Mouse (Mus musculus) forebrain, postnatal 0 days (tissue): ENCODE results near the gene Sag. TPM values are rescaled to one million over a fixed set of nuclear protein-coding genes. Genes with fewer than 3 reads are reported as not detected.
A peak's percentile ranks its signal among the peaks of the same experiment; 100 is the strongest.

ENCODE experiments used
- ATAC-seq: fragments of 200-750 bp; cut with Nextera tagmentation; 2 replicates; pipeline ENCODE4 v1.8.0; 2017; ENCODE audit warnings: mild to moderate bottlenecking, moderate library complexity
- DNase-seq: peaks from one replicate; pipeline ENCODE4 v3.0.0-alpha.2; 2015
- H3K27ac ChIP-seq: fragments of 300-500 bp; sonication (generic); 2 replicates; pipeline ENCODE4 v1.5.1; 2014; ENCODE audit warnings: low read depth, mild to moderate bottlenecking, antibody characterized with exemption, low read length, moderate library complexity, mixed read lengths
- H3K27me3 ChIP-seq: fragments of 300-500 bp; sonication (generic); 2 replicates; pipeline ENCODE4 v1.6.1; 2014; ENCODE audit warnings: mild to moderate bottlenecking, low read length, mixed read lengths; ENCODE audit not compliant: insufficient read depth
- H3K36me3 ChIP-seq: fragments of 300-500 bp; sonication (generic); 2 replicates; pipeline ENCODE4 v1.6.1; 2014; ENCODE audit warnings: mild to moderate bottlenecking, moderate library complexity; ENCODE audit not compliant: insufficient read depth
- H3K4me1 ChIP-seq: fragments of 300-500 bp; sonication (generic); 2 replicates; pipeline ENCODE4 v1.6.1; 2014; ENCODE audit warnings: antibody characterized with exemption; ENCODE audit not compliant: insufficient read depth
- H3K4me2 ChIP-seq: fragments of 300-500 bp; sonication (generic); 2 replicates; pipeline ENCODE4 v1.6.1; 2014; ENCODE audit warnings: low read depth, mild to moderate bottlenecking, moderate library complexity
- H3K4me3 ChIP-seq: fragments of 300-500 bp; sonication (generic); 2 replicates; pipeline ENCODE4 v1.5.1; 2014; ENCODE audit warnings: low read depth, low read length, mixed read lengths
- H3K9ac ChIP-seq: fragments of 300-500 bp; sonication (generic); 2 replicates; pipeline ENCODE4 v1.6.1; 2014; ENCODE audit warnings: mild to moderate bottlenecking
- H3K9me3 ChIP-seq: fragments of 300-500 bp; sonication (generic); 2 replicates; pipeline ENCODE4 v1.6.1; 2016; ENCODE audit warnings: low read length
- CTCF ChIP-seq: sonication (generic); IDR thresholded peaks from 2 replicates; pipeline ENCODE4 v1.5.1; 2016; ENCODE audit warnings: antibody characterized with exemption, control low read depth, low read depth
- WGBS: fragments of 180-500 bp; shearing (Covaris S2); extraction: QIAGEN DNeasy Blood & Tissue Kit; methylation state at CpG from one replicate; pipeline ENCODE4 v1.1.7; 2014; 5-methylcytosine and 5-hydroxymethylcytosine counted together
- polyA plus RNA-seq: library from polyadenylated mRNA; unstranded; fragments of >200 nt; fragmentation: Nextera tagmentation; extraction: Ambion mirVana; gene quantifications from 2 replicates; pipeline ENCODE4 v1.2.1, GENCODE M21; 2015
- total RNA-seq: library from RNA; depleted of rRNA; stranded (reverse); fragments of >200 nt; gene quantifications from 2 replicates; pipeline ENCODE4 v1.2.3, GENCODE M21; 2014

Sag gene
- total and polyA plus RNA-seq, 2 experiments from 2014 or later: 0.76 to 1.6 TPM

DNA sequence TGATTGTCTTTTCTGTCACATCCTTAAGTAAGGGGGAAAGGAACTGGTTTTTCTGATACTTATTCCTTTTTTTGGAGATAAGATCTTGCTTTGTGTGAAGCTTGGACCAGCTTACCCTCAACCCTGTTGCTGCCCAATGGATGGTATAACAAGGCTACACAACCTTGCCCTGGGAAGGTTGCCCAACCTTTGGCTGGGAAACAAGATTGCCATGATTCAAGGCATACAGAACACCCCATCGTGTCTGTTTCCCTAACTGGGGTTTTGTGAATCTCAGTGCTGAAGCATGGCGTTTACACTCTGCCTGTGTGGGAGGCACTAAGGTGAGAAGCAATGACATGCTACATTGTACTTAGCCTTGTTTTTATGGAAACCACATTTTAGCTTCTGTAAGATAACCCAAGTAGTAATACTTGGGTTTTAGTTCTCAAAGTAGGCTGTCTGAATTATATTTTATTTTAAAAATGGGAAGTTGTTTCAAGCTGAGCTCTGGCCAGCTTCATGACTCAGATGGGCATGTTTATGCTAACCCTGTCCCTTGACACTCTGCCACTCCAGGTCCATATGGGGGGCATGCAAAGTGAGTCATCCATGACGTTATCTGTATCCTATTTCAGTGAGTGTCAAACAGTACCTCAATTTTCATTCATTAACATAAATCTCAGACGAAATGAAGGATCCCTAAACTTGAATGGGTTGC lies 10.9 kb upstream of the Sag start:
- Histone ChIP-seq H3K4me3 (no peak overlapping the region), H3K27me3 (no peaks in the 10 kb centered on the region), H3K9me3 (no peaks in the 10 kb centered on the region), H3K27ac (no peak overlapping the region), H3K4me1 (no peaks in the 10 kb centered on the region), H3K36me3 (peaks cover 48% of the 10 kb centered on the region), H3K4me2 (no peak overlapping the region), H3K9ac (no peak overlapping the region)
- 69% methylated on average over 4 of the region's 4 CpGs for WGBS
- ATAC-seq (no peak), DNase-seq (no peak)
- TF ChIP-seq CTCF: no peak

DNA sequence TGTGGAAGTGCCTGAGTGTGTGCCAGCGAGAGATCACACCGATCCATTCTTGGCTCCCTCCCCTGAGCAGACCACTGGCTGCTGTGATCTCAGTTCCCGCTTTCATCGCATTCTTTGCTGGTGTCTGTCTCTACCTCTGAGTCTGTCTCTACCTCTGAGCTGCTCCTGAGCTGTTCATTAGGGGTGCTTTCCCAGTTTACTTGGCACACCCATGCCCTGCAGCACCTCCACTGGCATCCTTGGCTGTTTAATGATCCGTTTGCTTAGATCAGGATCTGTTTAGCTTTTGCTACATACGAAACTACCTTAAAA lies 10.4 kb upstream of the Sag start:
- no peak for ATAC-seq
- peaks cover 43% of the 10 kb centered on the region for H3K36me3 ChIP-seq

DNA sequence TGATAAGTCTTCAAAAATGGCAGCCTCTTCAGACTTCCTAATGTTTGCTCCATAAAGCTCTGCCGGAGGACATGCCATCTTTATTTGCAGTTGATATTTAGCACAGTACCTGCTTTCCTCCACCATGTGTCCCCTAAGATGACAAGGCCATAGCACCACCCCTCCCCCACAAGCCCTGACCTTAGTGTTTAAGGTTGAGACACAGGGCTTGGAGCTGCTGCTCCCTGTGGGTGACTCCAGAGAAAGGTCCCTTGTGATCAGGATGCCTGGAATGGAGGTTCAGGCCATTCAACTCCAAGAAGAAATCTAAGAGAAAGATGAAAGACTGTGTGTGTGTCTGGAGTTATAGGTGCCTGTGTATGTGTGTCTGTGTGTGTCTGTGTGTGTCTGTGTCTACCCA lies 5.8 kb upstream of the Sag start:
- H3K36me3 ChIP-seq: 0 out of 2 replicates have a peak, but pooled peaks cover 6% of the 10 kb centered on the region
- H3K4me3 ChIP-seq: no peak overlapping the region
- H3K27me3 ChIP-seq: no peaks in the 10 kb centered on the region
- H3K9ac ChIP-seq: no peak overlapping the region
- WGBS: 89% methylated on average over 1 of the region's 1 CpGs
- H3K4me2 ChIP-seq: no peak overlapping the region
- TF ChIP-seq CTCF: no peak
- H3K4me1 ChIP-seq: no peaks in the 10 kb centered on the region
- DNase-seq: no peak
- ATAC-seq: no peak
- H3K27ac ChIP-seq: no peak overlapping the region
- H3K9me3 ChIP-seq: no peaks in the 10 kb centered on the region

More for the DNA sequence above, 10.4 kb upstream of the Sag start:
- Histone ChIP-seq H3K9ac (no peak overlapping the region), H3K9me3 (no peaks in the 10 kb centered on the region), H3K27ac (no peak overlapping the region), H3K27me3 (no peaks in the 10 kb centered on the region), H3K4me1 (no peaks in the 10 kb centered on the region), H3K4me3 (no peak overlapping the region), H3K4me2 (no peak overlapping the region)
- 84% methylated on average over 6 of the region's 6 CpGs for WGBS
- DNase-seq: no peak
- no peak for TF ChIP-seq CTCF

DNA sequence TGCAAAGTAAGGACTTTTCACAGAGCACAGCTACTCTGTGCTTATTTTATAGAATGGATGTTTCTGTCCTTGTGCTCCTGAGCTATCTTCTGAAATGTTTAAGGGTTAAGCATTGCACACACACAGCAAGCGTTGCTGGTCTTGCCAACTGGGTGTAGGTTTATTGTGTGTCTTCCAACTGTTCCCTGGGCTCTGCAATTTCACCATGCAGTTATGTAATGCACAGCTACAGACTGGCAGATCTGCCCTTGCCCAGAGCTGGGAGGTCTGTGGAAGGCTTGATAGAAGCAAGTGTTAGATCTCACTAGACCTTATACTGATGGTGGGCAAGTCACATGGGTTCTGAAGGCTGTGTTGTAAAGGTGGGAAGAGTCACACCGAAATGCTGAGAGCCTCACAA lies 5.2 kb upstream of the Sag start:
- Histone ChIP-seq H3K4me1 (no peaks in the 10 kb centered on the region), H3K4me2 (no peak overlapping the region), H3K9me3 (no peaks in the 10 kb centered on the region), H3K27me3 (no peaks in the 10 kb centered on the region), H3K4me3 (no peak overlapping the region), H3K9ac (no peak overlapping the region), H3K27ac (no peak overlapping the region), H3K36me3 (0 out of 2 replicates have a peak, but pooled peaks cover 3% of the 10 kb centered on the region)
- TF ChIP-seq CTCF: no peak
- WGBS: 85% methylated on average over 2 of the region's 2 CpGs
- ATAC-seq: no peak
- no peak for DNase-seq

DNA sequence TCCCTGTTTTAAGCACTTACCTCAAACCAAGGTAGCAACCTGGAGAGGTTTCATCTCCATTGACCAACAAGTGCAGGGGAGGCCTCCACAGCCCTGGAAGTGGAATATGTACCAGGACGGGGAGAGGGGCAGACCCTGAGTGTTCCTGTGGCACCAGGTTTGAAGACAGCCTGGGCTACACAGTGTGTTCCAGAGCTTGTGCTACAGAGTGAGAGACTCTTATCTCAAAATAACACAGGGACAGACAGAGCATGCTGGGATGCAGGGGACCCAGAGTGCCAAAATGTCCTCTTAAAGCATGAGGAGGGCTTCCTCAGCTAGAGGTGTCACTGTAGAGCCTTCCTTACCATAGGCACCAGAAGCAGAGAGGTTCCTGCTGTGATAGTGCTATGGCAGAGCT lies 4.3 kb downstream of the Sag start:
- no peak for TF ChIP-seq CTCF
- H3K4me3 ChIP-seq: no peak overlapping the region
- 91% methylated on average over 1 of the region's 1 CpGs for WGBS
- DNase-seq (no peak), ATAC-seq (no peak)
- no peak overlapping the region for H3K9ac ChIP-seq
- H3K4me2 ChIP-seq: no peak overlapping the region
- H3K36me3 ChIP-seq: no peaks in the 10 kb centered on the region
- H3K9me3 ChIP-seq: no peaks in the 10 kb centered on the region
- H3K27ac ChIP-seq: no peak overlapping the region
- H3K27me3 ChIP-seq: no peaks in the 10 kb centered on the region
- H3K4me1 ChIP-seq: no peaks in the 10 kb centered on the region

DNA sequence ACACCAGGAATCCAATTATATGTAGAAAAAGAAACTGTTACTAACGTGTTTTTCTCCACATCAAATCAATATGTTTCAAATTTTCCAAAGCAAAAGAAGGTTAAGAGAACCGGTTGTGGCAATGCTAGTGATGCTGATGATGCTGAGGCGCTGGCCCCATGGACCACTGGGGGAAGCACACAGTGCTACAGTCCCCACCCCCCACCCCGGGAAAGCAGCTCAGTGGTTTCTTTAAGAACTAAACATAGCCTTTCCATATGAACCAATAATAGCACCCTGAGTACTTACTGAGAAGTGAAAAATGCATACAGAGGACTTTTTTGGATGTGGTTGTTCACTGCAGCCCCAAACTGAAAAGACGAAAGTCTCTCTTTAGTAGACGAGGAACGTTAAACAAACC lies 7.9 kb downstream of the Sag start:
- Histone ChIP-seq H3K9me3 (no peaks in the 10 kb centered on the region), H3K4me2 (no peak overlapping the region), H3K27ac (no peak overlapping the region), H3K4me1 (0 out of 2 replicates have a peak, but pooled peaks cover 7% of the 10 kb centered on the region), H3K27me3 (no peaks in the 10 kb centered on the region), H3K36me3 (no peaks in the 10 kb centered on the region), H3K4me3 (no peak overlapping the region), H3K9ac (no peak overlapping the region)
- TF ChIP-seq CTCF: no peak
- WGBS: 81% methylated on average over 7 of the region's 7 CpGs
- ATAC-seq: no peak
- no peak for DNase-seq

DNA sequence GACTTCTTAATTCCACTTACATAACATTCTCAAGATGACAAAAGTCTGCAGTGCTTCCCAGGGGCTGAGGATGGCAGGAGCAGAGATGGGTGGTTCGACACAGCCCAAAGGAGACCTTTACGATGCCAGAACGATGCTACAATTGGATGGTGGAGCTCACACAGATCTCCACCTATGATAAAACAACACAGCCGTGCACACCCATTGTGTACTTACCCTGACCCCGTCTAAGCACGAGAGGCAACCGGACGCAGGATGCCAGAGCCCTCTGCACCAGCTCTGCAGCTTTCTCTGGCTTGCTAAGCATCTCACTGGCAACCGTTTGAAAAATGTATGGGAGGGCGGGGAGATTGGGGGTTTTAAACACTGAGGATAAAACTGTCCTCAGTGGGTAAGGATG lies 8.6 kb downstream of the Sag start:
- H3K27me3 ChIP-seq: no peaks in the 10 kb centered on the region
- H3K4me1 ChIP-seq: 0 out of 2 replicates have a peak, but pooled peaks cover 7% of the 10 kb centered on the region
- no peak overlapping the region for H3K4me2 ChIP-seq
- no peak for DNase-seq
- H3K36me3 ChIP-seq: no peaks in the 10 kb centered on the region
- 86% methylated on average over 10 of the region's 10 CpGs for WGBS
- H3K9ac ChIP-seq: no peak overlapping the region
- ATAC-seq: no peak
- TF ChIP-seq CTCF: no peak
- no peak overlapping the region for H3K27ac ChIP-seq
- H3K9me3 ChIP-seq: no peaks in the 10 kb centered on the region
- H3K4me3 ChIP-seq: no peak overlapping the region

DNA sequence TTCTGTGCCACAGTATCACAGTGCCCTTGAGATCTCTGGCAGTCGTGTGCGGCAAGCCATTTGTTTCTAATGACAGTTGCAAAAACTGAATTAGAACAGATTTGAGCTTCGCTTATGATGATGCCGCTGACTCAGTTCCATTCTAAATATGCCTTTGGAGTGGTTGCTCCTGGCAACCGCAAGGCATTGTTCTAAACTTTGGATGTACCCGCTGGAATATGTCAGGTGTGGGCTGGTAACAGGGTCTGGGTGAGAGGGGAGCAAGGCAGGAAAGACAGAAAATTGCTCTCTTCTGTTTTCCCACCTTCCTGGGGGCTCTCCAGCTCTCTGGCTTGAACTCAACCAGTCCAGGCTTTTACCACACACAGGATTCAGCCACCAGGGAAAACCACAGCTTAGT lies 9.7 kb downstream of the Sag start:
- Histone ChIP-seq H3K4me1 (0 out of 2 replicates have a peak, but pooled peaks cover 7% of the 10 kb centered on the region), H3K27me3 (no peaks in the 10 kb centered on the region), H3K27ac (peak overlapping the region; percentile 46; the same call in 1 of the 2 replicates), H3K36me3 (no peaks in the 10 kb centered on the region), H3K4me2 (no peak overlapping the region), H3K9me3 (no peaks in the 10 kb centered on the region), H3K4me3 (no peak overlapping the region), H3K9ac (no peak overlapping the region)
- DNase-seq (peak; percentile 49), ATAC-seq (peak; percentile 54)
- TF ChIP-seq CTCF: no peak
- 51% methylated on average over 6 of the region's 6 CpGs for WGBS
